Mouse (Mus musculus): ENCODE measurements around the gene Ptges3l. TPM values are rescaled to one million over a fixed set of nuclear protein-coding genes. Genes with fewer than 3 reads are reported as not detected.

The Ptges3l gene
- polyA plus RNA-seq, 1 experiment from 2014 or later: 8.1 TPM

DNA sequence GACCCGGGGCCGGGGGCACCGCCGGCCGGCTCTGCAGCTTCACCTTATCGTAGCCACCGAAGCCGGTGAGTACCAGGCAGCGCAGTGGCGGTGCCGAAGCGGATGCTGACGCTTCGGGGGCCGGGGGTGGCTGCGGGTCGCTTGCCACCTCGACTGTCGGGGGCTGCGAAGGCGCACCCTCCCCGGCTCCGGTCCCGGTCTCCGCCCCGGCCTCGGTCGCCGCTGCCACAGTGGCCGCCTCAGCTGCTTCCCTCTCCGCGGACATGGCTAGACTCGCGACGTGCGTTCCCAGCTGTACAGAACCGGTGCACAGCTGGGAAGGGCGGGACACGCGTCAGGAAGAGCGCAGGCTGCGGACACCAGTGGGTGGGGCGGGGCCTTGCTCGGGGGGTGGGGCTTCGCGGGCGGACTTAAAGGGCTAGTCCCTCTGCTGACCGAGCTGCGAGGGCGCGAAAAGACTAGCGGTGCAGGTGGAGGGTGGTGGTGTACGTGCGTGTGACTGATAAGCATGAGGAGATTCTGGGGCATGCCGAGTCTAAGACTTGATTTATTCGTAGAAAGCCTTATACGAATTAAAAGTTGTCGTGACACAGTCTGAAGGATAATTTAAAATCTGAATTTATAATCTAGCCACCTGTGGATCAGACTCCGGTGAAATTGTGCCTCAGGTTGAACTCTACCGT lies 40.9 kb upstream of the Ptges3l start, which contains the start of gene Vat1:
TSS of gene Vat1 (minus strand) at position 362 of the 683 bp plus-strand sequence.
- 2% methylated on average over 60 of the region's 60 CpGs for WGBS
- Histone ChIP-seq H3K4me1 (peaks cover 44% of the 10 kb centered on the region), H3K27ac (peak within 1 kb of the TSS; percentile 75), H3K4me3 (peak within 1 kb of the TSS; percentile 66), H3K4me2 (peak within 1 kb of the TSS; percentile 77), H3K9me3 (no peaks in the 10 kb centered on the region), H3K27me3 (peaks cover 2% of the 10 kb centered on the region; the same call in 1 of the 2 replicates), H3K36me3 (peaks cover 16% of the 10 kb centered on the region), H3K9ac (peak within 1 kb of the TSS; percentile 76)
- peak; percentile 44; the same call in 1 of the 2 replicates for ATAC-seq (ENCODE audit: insufficient number of reproducible peaks, insufficient read depth, low FRiP score, low TSS enrichment, low read depth)

GRCm38 (mm10) chr11:101465101-101465868 lies 40.2 kb upstream of the Ptges3l start:
- no peaks in the 10 kb centered on the region for H3K9me3 ChIP-seq
- peaks cover 21% of the 10 kb centered on the region for H3K36me3 ChIP-seq
- peaks cover 44% of the 10 kb centered on the region for H3K4me1 ChIP-seq
- WGBS: under 1% methylated on average over 51 of the region's 51 CpGs
- peak overlapping the region; percentile 77 for H3K4me2 ChIP-seq
- H3K9ac ChIP-seq: peak overlapping the region; percentile 76
- peaks cover 2% of the 10 kb centered on the region; the same call in 1 of the 2 replicates for H3K27me3 ChIP-seq
- peak overlapping the region; percentile 75 for H3K27ac ChIP-seq
- ATAC-seq (ENCODE audit: insufficient number of reproducible peaks, insufficient read depth, low FRiP score, low TSS enrichment, low read depth): peak; percentile 41; the same call in 1 of the 2 replicates
- H3K4me3 ChIP-seq: peak overlapping the region; percentile 66

- WGBS: 6% methylated on average over 12 of the region's 12 CpGs
- peak within 1 kb of the TSS; percentile 76 for H3K9ac ChIP-seq
- peaks cover 2% of the 10 kb centered on the region; the same call in 1 of the 2 replicates for H3K27me3 ChIP-seq
- peak within 1 kb of the TSS; percentile 77 for H3K4me2 ChIP-seq
- peaks cover 30% of the 10 kb centered on the region for H3K36me3 ChIP-seq
- peak; percentile 10; the same call in 1 of the 2 replicates for ATAC-seq (ENCODE audit: insufficient number of reproducible peaks, insufficient read depth, low FRiP score, low TSS enrichment, low read depth)
- peak within 1 kb of the TSS; percentile 75 for H3K27ac ChIP-seq
- H3K4me3 ChIP-seq: peak within 1 kb of the TSS; percentile 66
- peaks cover 44% of the 10 kb centered on the region for H3K4me1 ChIP-seq
- no peaks in the 10 kb centered on the region for H3K9me3 ChIP-seq
These were observed 39.3 kb upstream of the Ptges3l start, which contains the start of gene Rnd2 for GRCm38 (mm10) chr11:101464211-101465100. Gene Rnd2, plus strand, starts transcription at chr11:101464999.

DNA sequence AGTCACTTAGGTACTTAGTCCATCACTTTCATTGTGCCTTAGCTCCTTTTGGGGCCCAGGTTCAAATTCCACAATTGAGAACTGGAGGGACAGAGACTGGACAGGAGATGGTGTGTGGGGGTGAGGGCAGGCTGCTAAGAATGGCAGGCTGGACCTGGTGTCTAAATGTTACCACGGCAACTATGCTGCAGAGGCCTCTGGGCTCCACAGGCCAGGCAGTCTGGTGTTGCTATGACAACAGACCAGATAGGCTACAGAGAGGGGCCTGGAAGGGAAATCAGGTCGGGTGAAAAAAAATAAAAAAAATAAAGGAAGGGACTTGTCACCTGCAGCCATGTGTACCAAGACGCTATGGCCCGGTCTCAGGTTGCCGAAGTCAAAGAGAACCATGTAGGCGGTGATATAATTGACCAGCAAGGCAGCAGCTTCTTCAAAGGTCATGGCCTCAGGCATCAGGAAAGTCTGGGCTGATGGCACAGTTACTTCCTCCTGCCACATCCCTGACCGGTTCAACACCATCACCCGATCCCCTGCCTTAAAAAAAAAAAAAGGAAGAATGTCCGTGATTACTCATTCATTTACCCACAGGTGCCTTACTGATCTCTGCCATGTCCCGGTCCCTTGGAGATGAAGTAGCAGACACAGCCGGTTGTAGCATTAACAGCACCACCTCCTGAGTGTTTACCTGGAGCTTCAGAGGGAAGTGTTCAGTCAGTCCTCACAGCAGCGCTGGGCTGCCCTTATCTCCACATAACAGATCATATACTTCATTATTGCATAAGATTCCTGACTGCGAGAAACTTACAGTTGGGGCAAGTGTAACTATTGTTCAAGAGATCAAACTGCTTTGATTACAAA lies 37.7 kb upstream of the Ptges3l start:
- Histone ChIP-seq H3K27me3 (peaks cover 2% of the 10 kb centered on the region; the same call in 1 of the 2 replicates), H3K9ac (no peak overlapping the region), H3K4me2 (no peak overlapping the region; the same call in 1 of the 2 replicates), H3K36me3 (peaks cover 46% of the 10 kb centered on the region), H3K27ac (no peak overlapping the region), H3K4me1 (peaks cover 37% of the 10 kb centered on the region), H3K9me3 (no peaks in the 10 kb centered on the region), H3K4me3 (no peak overlapping the region)
- ATAC-seq (ENCODE audit: insufficient number of reproducible peaks, insufficient read depth, low FRiP score, low TSS enrichment, low read depth): no peak
- WGBS: 31% methylated on average over 13 of the region's 13 CpGs

GRCm38 (mm10) chr11:101462141-101462540 lies 37.0 kb upstream of the Ptges3l start:
- H3K9me3 ChIP-seq: no peaks in the 10 kb centered on the region
- 0 out of 2 replicates have a peak overlapping the region, but pooled peaks have one; percentile 2 for H3K9ac ChIP-seq
- 84% methylated on average over 14 of the region's 14 CpGs for WGBS
- no peak overlapping the region for H3K4me3 ChIP-seq
- H3K4me2 ChIP-seq: no peak overlapping the region
- no peak overlapping the region for H3K27ac ChIP-seq
- H3K36me3 ChIP-seq: peaks cover 53% of the 10 kb centered on the region
- peaks cover 2% of the 10 kb centered on the region; the same call in 1 of the 2 replicates for H3K27me3 ChIP-seq
- no peak for ATAC-seq (ENCODE audit: insufficient number of reproducible peaks, insufficient read depth, low FRiP score, low TSS enrichment, low read depth)
- H3K4me1 ChIP-seq: peaks cover 30% of the 10 kb centered on the region

DNA sequence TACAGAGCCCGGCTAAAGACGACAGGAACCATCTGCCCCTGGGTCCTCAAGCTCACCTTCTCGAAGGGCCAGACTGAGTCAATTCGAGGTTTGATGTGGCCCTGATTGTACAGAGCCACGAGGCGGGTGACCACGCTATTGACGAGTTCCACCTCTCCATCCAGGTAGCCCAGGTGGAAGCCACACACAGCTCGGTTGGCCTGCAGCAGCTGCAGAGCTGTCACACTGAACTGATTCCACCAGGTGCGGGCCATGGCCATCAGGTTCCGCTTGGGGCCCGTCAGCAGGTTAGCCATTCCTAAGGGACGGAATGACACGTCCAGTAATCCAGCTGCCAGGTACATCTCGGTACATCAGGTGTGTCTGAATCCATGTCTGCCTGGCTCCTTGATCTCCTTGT lies 35.2 kb upstream of the Ptges3l start:
- Histone ChIP-seq H3K36me3 (peaks cover 59% of the 10 kb centered on the region), H3K27ac (no peak overlapping the region), H3K27me3 (no peaks in the 10 kb centered on the region)

GRCm38 (mm10) chr11:101459716-101460115 lies 34.6 kb upstream of the Ptges3l start:
- no peak overlapping the region for H3K9ac ChIP-seq
- no peak overlapping the region for H3K4me2 ChIP-seq
- no peak for ATAC-seq (ENCODE audit: insufficient number of reproducible peaks, insufficient read depth, low FRiP score, low TSS enrichment, low read depth)
- H3K27me3 ChIP-seq: no peaks in the 10 kb centered on the region
- peaks cover 27% of the 10 kb centered on the region for H3K4me1 ChIP-seq
- no peak overlapping the region for H3K27ac ChIP-seq
- H3K9me3 ChIP-seq: no peaks in the 10 kb centered on the region
- WGBS: 27% methylated on average over 6 of the region's 6 CpGs
- H3K4me3 ChIP-seq: no peak overlapping the region
- peaks cover 59% of the 10 kb centered on the region for H3K36me3 ChIP-seq

More for the DNA sequence above, 35.2 kb upstream of the Ptges3l start:
- no peak for ATAC-seq (ENCODE audit: insufficient number of reproducible peaks, insufficient read depth, low FRiP score, low TSS enrichment, low read depth)
- Histone ChIP-seq H3K4me1 (peaks cover 28% of the 10 kb centered on the region), H3K4me3 (no peak overlapping the region), H3K4me2 (no peak overlapping the region), H3K9me3 (no peaks in the 10 kb centered on the region), H3K9ac (no peak overlapping the region)
- WGBS: 86% methylated on average over 15 of the region's 15 CpGs

GRCm38 (mm10) chr11:101458217-101458616 lies 33.1 kb upstream of the Ptges3l start:
- H3K4me2 ChIP-seq: no peak overlapping the region
- no peak overlapping the region for H3K27ac ChIP-seq
- ATAC-seq (ENCODE audit: insufficient number of reproducible peaks, insufficient read depth, low FRiP score, low TSS enrichment, low read depth): no peak
- H3K36me3 ChIP-seq: peaks cover 59% of the 10 kb centered on the region
- peaks cover 20% of the 10 kb centered on the region for H3K4me1 ChIP-seq
- H3K9ac ChIP-seq: no peak overlapping the region
- WGBS: 84% methylated on average over 12 of the region's 12 CpGs
- no peaks in the 10 kb centered on the region for H3K27me3 ChIP-seq
- H3K4me3 ChIP-seq: no peak overlapping the region
- no peaks in the 10 kb centered on the region for H3K9me3 ChIP-seq

DNA sequence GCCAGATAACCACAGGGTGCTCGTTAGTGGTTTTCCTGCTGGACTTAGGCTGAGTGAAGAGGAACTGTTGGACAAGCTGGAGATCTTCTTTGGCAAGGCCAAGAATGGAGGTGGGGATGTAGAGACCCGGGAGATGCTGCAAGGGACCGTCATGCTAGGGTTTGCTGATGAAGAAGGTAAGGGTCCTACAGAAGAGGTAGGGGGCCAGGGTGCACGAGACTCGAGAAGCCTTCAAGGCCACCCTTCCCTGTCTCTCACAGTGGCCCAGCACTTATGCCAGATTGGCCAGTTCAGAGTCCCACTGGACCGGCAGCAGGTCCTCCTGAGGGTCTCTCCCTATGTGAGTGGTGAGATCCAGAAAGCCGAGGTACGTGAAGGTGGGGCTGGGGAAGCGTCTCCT lies 32.5 kb upstream of the Ptges3l start:
- peaks cover 59% of the 10 kb centered on the region for H3K36me3 ChIP-seq
- H3K4me2 ChIP-seq: no peak overlapping the region
- H3K4me1 ChIP-seq: peaks cover 14% of the 10 kb centered on the region
- no peak overlapping the region for H3K4me3 ChIP-seq
- no peaks in the 10 kb centered on the region for H3K27me3 ChIP-seq
- ATAC-seq (ENCODE audit: insufficient number of reproducible peaks, insufficient read depth, low FRiP score, low TSS enrichment, low read depth): no peak
- no peak overlapping the region for H3K9ac ChIP-seq
- WGBS: 88% methylated on average over 9 of the region's 9 CpGs
- no peaks in the 10 kb centered on the region for H3K9me3 ChIP-seq
- H3K27ac ChIP-seq: no peak overlapping the region

GRCm38 (mm10) chr11:101455627-101456026 lies 30.5 kb upstream of the Ptges3l start:
- H3K9ac ChIP-seq: no peak overlapping the region
- 89% methylated on average over 7 of the region's 7 CpGs for WGBS
- H3K27me3 ChIP-seq: no peaks in the 10 kb centered on the region
- H3K9me3 ChIP-seq: no peaks in the 10 kb centered on the region
- peaks cover 9% of the 10 kb centered on the region for H3K4me1 ChIP-seq
- H3K4me2 ChIP-seq: no peak overlapping the region
- no peak overlapping the region for H3K27ac ChIP-seq
- peaks cover 41% of the 10 kb centered on the region for H3K36me3 ChIP-seq
- no peak overlapping the region for H3K4me3 ChIP-seq
- ATAC-seq (ENCODE audit: insufficient number of reproducible peaks, insufficient read depth, low FRiP score, low TSS enrichment, low read depth): no peak
